Mouse (Mus musculus) bone marrow macrophage, adult 2 months (primary cell): ENCODE data around the gene Slc4a2.

Experiments
- CTCF ChIP-seq: IDR thresholded peaks from 2 replicates; pipeline ENCODE4 v1.5.1; 2012; ENCODE audit warnings: low read depth, mild to moderate bottlenecking, low read length, moderate library complexity
- POLR2A ChIP-seq: IDR thresholded peaks from 2 replicates; pipeline ENCODE4 v1.6.1; 2012; ENCODE audit warnings: mild to moderate bottlenecking, low read depth, low read length, borderline replicate concordance

GRCm38 (mm10) chr5:24475476-24476241 lies 52.0 kb downstream of the Slc4a2 start:
- TF ChIP-seq CTCF (no peak), POLR2A (no peak)
